Mouse (Mus musculus): ENCODE measurements around the gene Syn3. TPM values are rescaled to one million over a fixed set of nuclear protein-coding genes. Genes with fewer than 3 reads are reported as not detected.

The Syn3 gene
- polyA plus RNA-seq, 1 experiment from 2014 or later, result 17.1 TPM

GRCm38 (mm10) chr10:86328691-86329090 lies 170.0 kb downstream of the Syn3 start:
- H3K9me3 ChIP-seq, result no peaks in the 10 kb centered on the region
- no peak overlapping the region for H3K27ac ChIP-seq (replicated peaks)
- no peaks in the 10 kb centered on the region for H3K27me3 ChIP-seq
- no peak overlapping the region for H3K4me2 ChIP-seq (replicated peaks)
- H3K9ac ChIP-seq (replicated peaks), result no peak overlapping the region
- no peaks in the 10 kb centered on the region for H3K36me3 ChIP-seq
- peaks cover 10% of the 10 kb centered on the region; the same call in 1 of the 2 replicates for H3K4me1 ChIP-seq
- WGBS, result 76% methylated on average over 2 of the region's 2 CpGs
- ATAC-seq (replicated peaks), result no peak
- H3K4me3 ChIP-seq, result no peak overlapping the region

- Histone ChIP-seq H3K4me2 (replicated peaks) (no peak overlapping the region), H3K4me1 (peaks cover 10% of the 10 kb centered on the region; the same call in 1 of the 2 replicates), H3K27me3 (no peaks in the 10 kb centered on the region), H3K27ac (replicated peaks) (no peak overlapping the region), H3K9ac (replicated peaks) (no peak overlapping the region), H3K36me3 (no peaks in the 10 kb centered on the region), H3K4me3 (no peak overlapping the region), H3K9me3 (no peaks in the 10 kb centered on the region)
- ATAC-seq (replicated peaks), result no peak
- WGBS, result 94% methylated on average over 4 of the region's 4 CpGs
Observed at GRCm38 (mm10) chr10:86328143-86328542, 170.6 kb downstream of the Syn3 start.

- no peaks in the 10 kb centered on the region for H3K9me3 ChIP-seq
- 36% methylated on average over 6 of the region's 6 CpGs for WGBS
- H3K27ac ChIP-seq (replicated peaks), result no peak overlapping the region
- peaks cover 8% of the 10 kb centered on the region for H3K4me1 ChIP-seq
- H3K27me3 ChIP-seq, result no peaks in the 10 kb centered on the region
- no peaks in the 10 kb centered on the region for H3K36me3 ChIP-seq
- no peak overlapping the region for H3K9ac ChIP-seq (replicated peaks)
- no peak overlapping the region for H3K4me2 ChIP-seq (replicated peaks)
- no peak overlapping the region for H3K4me3 ChIP-seq
- ATAC-seq (replicated peaks), result no peak
Observed at GRCm38 (mm10) chr10:86325272-86325671, 173.4 kb downstream of the Syn3 start.

- Histone ChIP-seq H3K36me3 (no peaks in the 10 kb centered on the region), H3K9me3 (no peaks in the 10 kb centered on the region), H3K4me2 (replicated peaks) (no peak overlapping the region), H3K27me3 (no peaks in the 10 kb centered on the region), H3K4me3 (no peak overlapping the region), H3K9ac (replicated peaks) (no peak overlapping the region), H3K4me1 (peaks cover 17% of the 10 kb centered on the region), H3K27ac (replicated peaks) (no peak overlapping the region)
- 75% methylated on average over 4 of the region's 4 CpGs for WGBS
- ATAC-seq (replicated peaks), result no peak
Observed at GRCm38 (mm10) chr10:86323275-86323994, 175.3 kb downstream of the Syn3 start.

- Histone ChIP-seq H3K4me2 (replicated peaks) (no peak overlapping the region), H3K9me3 (no peaks in the 10 kb centered on the region), H3K27me3 (no peaks in the 10 kb centered on the region), H3K4me1 (peaks cover 26% of the 10 kb centered on the region), H3K36me3 (no peaks in the 10 kb centered on the region), H3K9ac (replicated peaks) (no peak overlapping the region), H3K27ac (replicated peaks) (no peak overlapping the region), H3K4me3 (no peak overlapping the region)
- 74% methylated on average over 1 of the region's 1 CpGs for WGBS
- no peak for ATAC-seq (replicated peaks)
Observed at GRCm38 (mm10) chr10:86322006-86322405, 176.7 kb downstream of the Syn3 start.

GRCm38 (mm10) chr10:86321194-86321593 lies 177.5 kb downstream of the Syn3 start:
- Histone ChIP-seq H3K4me2 (replicated peaks) (no peak overlapping the region), H3K4me1 (peaks cover 26% of the 10 kb centered on the region), H3K27me3 (no peaks in the 10 kb centered on the region), H3K9ac (replicated peaks) (no peak overlapping the region), H3K9me3 (no peaks in the 10 kb centered on the region), H3K4me3 (no peak overlapping the region), H3K36me3 (no peaks in the 10 kb centered on the region), H3K27ac (replicated peaks) (peak overlapping the region; percentile 50)
- peak; percentile 53 for ATAC-seq (replicated peaks)
- 58% methylated on average over 8 of the region's 8 CpGs for WGBS

- no peak for ATAC-seq (replicated peaks)
- 60% methylated on average over 5 of the region's 5 CpGs for WGBS
Observed at GRCm38 (mm10) chr10:86320204-86320603, 178.5 kb downstream of the Syn3 start.

GRCm38 (mm10) chr10:86319526-86319925 lies 179.2 kb downstream of the Syn3 start:
- 11% methylated on average over 3 of the region's 3 CpGs for WGBS
- H3K27ac ChIP-seq (replicated peaks), result no peak overlapping the region

More at GRCm38 (mm10) chr10:86320204-86320603, 178.5 kb downstream of the Syn3 start:
- peaks cover 31% of the 10 kb centered on the region for H3K4me1 ChIP-seq
- H3K4me2 ChIP-seq (replicated peaks), result no peak overlapping the region
- H3K27me3 ChIP-seq, result no peaks in the 10 kb centered on the region
- H3K4me3 ChIP-seq, result no peak overlapping the region
- no peaks in the 10 kb centered on the region for H3K36me3 ChIP-seq
- H3K9me3 ChIP-seq, result no peaks in the 10 kb centered on the region
- no peak overlapping the region for H3K27ac ChIP-seq (replicated peaks)
- H3K9ac ChIP-seq (replicated peaks), result no peak overlapping the region

GRCm38 (mm10) chr10:86318552-86319140 lies 180.1 kb downstream of the Syn3 start:
- Histone ChIP-seq H3K4me1 (peaks cover 31% of the 10 kb centered on the region), H3K36me3 (no peaks in the 10 kb centered on the region), H3K27me3 (no peaks in the 10 kb centered on the region), H3K9ac (replicated peaks) (no peak overlapping the region), H3K4me3 (no peak overlapping the region), H3K9me3 (no peaks in the 10 kb centered on the region), H3K4me2 (replicated peaks) (no peak overlapping the region), H3K27ac (replicated peaks) (no peak overlapping the region)
- WGBS, result 46% methylated on average over 5 of the region's 5 CpGs
- no peak for ATAC-seq (replicated peaks)

More at GRCm38 (mm10) chr10:86319526-86319925, 179.2 kb downstream of the Syn3 start:
- Histone ChIP-seq H3K4me2 (replicated peaks) (no peak overlapping the region), H3K4me3 (no peak overlapping the region), H3K9ac (replicated peaks) (no peak overlapping the region), H3K36me3 (no peaks in the 10 kb centered on the region), H3K27me3 (no peaks in the 10 kb centered on the region), H3K9me3 (no peaks in the 10 kb centered on the region), H3K4me1 (peaks cover 31% of the 10 kb centered on the region)
- ATAC-seq (replicated peaks), result no peak

GRCm38 (mm10) chr10:86317633-86318032 lies 181.1 kb downstream of the Syn3 start:
- Histone ChIP-seq H3K4me1 (peaks cover 31% of the 10 kb centered on the region), H3K4me3 (no peak overlapping the region), H3K4me2 (replicated peaks) (no peak overlapping the region), H3K9me3 (no peaks in the 10 kb centered on the region), H3K27ac (replicated peaks) (no peak overlapping the region), H3K36me3 (no peaks in the 10 kb centered on the region), H3K27me3 (no peaks in the 10 kb centered on the region), H3K9ac (replicated peaks) (no peak overlapping the region)
- ATAC-seq (replicated peaks), result no peak
- 65% methylated on average over 7 of the region's 7 CpGs for WGBS

GRCm38 (mm10) chr10:86315513-86315912 lies 183.2 kb downstream of the Syn3 start:
- 41% methylated on average over 3 of the region's 3 CpGs for WGBS
- no peaks in the 10 kb centered on the region for H3K36me3 ChIP-seq
- ATAC-seq (replicated peaks), result no peak
- no peak overlapping the region for H3K4me3 ChIP-seq
- peaks cover 24% of the 10 kb centered on the region; the same call in 1 of the 2 replicates for H3K4me1 ChIP-seq
- no peak overlapping the region for H3K9ac ChIP-seq (replicated peaks)
- no peaks in the 10 kb centered on the region for H3K27me3 ChIP-seq
- H3K9me3 ChIP-seq, result no peaks in the 10 kb centered on the region
- H3K27ac ChIP-seq (replicated peaks), result no peak overlapping the region
- no peak overlapping the region for H3K4me2 ChIP-seq (replicated peaks)

- no peak for ATAC-seq (replicated peaks)
- Histone ChIP-seq H3K27me3 (no peaks in the 10 kb centered on the region), H3K4me2 (replicated peaks) (no peak overlapping the region), H3K36me3 (no peaks in the 10 kb centered on the region), H3K9me3 (no peaks in the 10 kb centered on the region), H3K4me1 (0 out of 2 replicates have a peak, but pooled peaks cover 14% of the 10 kb centered on the region), H3K4me3 (no peak overlapping the region), H3K27ac (replicated peaks) (no peak overlapping the region), H3K9ac (replicated peaks) (no peak overlapping the region)
- 82% methylated on average over 1 of the region's 1 CpGs for WGBS
Observed at GRCm38 (mm10) chr10:86313448-86313847, 185.2 kb downstream of the Syn3 start.

Measured in forebrain, embryonic 15.5 days (tissue).